Mouse (Mus musculus): ENCODE data around the gene Ccdc170.

DNA sequence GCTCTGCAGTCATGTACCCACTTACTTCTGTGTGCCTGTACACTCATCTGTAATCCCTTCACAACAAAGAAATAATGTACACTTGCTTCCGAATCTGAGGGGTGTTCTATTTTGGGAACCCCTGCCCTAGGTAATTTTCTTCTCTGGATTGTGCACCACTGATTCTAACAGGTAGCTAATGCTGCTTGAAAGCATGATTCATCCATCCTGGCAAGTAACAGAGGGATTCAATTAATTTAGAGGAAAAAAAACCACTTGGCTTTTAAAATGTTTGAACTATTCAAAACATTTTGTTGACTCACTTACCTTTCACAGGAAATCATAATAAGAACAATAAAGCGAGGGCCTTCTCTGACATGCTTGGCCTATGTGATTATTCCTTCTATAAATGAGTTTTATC is 127.9 kb downstream of the Ccdc170 start:
- TF ChIP-seq POLR2A (IDR thresholded peaks at IDR 0.05; ENCODE audit: low read depth, low read length): no peak
- TF ChIP-seq CTCF (IDR thresholded peaks at IDR 0.05; ENCODE audit: extremely low read depth, insufficient read length, insufficient replicate concordance, low read depth, low read length): no peak

Measured in small intestine, adult 2 months (tissue).